Mouse (Mus musculus) granulocyte monocyte progenitor cell, adult 5-6 weeks (primary cell): Measurements from ENCODE around the gene Gm2a. TPM values are rescaled to one million over a fixed set of nuclear protein-coding genes. Genes with fewer than 3 reads are reported as not detected.
"Not testable (repeated sequence)": the region's sequence is repeated elsewhere in the genome, so short reads cannot be mapped to it uniquely, and the experiment has no call there.

ENCODE experiments used
- ATAC-seq: replicated peaks from 2 replicates; pipeline ENCODE4 v1.8.0; 2016; ENCODE audit warnings: mild to moderate bottlenecking, moderate TSS enrichment, inconsistent platforms; ENCODE audit not compliant: poor library complexity, severe bottlenecking
- total RNA-seq, 2 experiments: library from RNA; stranded (forward) in 1 of 2; stranded (reverse) in 1 of 2; fragments of 200-712, 200-1000 nt in 1 of 2; fragments of >200 nt in 1 of 2; fragmentation: Nextera tagmentation in 1 of 2; gene quantifications; 2 replicates each; pipeline ENCODE4 v1.2.3; 2014 to 2017

The Gm2a gene
- total RNA-seq, 2 experiments from 2014 or later, result 61.3 to 84.3 TPM

DNA sequence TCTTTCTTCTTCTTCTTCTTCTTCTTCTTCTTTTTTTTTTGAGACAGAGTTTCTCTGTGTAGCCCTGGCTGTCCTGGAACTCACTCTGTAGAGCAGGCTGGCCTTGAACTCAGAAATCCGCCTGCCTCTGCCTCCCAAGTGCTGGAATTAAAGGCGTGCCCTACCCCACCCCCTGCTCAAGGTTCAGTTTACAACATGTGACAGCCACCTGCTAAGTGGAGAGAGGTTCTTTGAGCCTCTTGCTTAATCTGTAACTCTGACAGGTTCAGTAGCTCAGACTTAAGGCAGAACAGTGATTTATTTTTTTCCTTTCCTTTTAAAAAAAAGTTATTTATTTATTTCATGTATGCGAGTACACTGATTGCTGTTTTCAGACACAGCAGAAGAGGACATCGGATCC, 1.6 kb upstream of the Gm2a start:
- ATAC-seq, result not testable (repeated sequence)

DNA sequence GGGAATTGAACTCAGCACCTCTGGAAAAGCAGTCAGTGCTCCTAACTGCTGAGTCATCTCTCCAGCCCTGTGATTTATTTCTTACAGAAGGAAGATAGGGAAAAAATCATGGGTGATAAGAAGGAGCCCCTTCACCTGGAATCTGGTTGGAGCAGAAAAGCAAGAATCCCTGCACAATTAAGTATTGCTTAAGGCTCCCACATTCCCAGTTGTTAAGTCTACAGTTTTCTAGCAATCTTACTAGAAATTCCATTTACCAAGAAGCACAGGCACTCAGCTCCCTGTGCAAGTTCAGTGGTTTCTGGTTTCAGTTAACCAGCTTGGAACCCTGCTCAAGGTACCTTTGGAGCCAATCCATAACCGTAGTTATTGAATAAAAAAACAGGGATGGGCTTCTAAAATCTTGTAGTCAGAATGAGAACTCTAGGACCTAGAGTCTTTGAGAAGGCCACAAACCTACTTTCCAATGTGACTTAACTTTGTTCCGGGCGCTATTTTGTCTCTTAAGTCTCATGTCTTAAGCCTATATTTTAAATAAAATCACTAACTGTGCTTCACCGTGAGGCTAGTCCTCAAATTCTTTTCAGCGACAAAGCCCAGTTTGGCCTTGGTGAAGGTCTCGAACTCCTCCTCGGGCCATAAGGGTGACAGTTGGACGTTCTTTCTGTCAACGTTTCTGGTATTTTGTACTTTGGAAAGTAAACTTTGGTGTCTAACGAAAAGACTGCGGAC, 1.0 kb upstream of the Gm2a start:
- no peak for ATAC-seq

DNA sequence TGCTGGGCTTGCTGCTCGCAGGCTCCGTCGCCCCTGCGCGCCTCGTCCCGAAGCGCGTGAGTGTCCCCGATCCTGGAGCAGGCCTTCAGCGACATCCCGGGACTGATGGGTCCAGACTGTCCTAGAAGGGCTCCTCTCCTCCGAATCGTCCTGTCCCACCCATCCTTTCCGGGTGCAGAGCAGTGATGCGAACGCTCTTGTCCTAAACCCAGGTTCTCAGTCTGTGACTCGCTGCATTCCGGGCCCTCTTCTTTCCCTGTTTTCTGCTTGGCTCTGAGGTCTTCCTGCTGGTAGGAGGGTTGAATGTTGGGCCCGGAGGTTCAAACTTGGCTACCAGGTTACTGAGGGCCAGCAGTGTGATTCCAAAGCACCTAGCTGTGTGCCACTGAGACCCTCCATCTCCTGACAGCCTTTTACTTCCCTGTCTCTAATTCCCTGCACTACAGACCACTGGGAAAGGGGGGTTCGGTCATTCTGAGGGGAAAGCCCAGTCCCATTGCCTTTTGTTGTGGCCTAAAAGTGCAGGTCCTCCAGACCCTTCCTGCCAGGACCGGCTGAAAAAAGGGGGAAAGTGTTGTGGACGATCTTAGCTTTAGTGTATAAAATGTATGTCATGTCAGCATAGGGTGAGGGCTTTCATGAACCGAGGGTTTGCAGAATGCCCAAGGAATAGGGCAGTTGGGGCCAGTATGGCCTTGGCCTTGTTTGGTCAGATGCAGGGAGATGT, 437 bp downstream of the Gm2a start:
- no peak for ATAC-seq

DNA sequence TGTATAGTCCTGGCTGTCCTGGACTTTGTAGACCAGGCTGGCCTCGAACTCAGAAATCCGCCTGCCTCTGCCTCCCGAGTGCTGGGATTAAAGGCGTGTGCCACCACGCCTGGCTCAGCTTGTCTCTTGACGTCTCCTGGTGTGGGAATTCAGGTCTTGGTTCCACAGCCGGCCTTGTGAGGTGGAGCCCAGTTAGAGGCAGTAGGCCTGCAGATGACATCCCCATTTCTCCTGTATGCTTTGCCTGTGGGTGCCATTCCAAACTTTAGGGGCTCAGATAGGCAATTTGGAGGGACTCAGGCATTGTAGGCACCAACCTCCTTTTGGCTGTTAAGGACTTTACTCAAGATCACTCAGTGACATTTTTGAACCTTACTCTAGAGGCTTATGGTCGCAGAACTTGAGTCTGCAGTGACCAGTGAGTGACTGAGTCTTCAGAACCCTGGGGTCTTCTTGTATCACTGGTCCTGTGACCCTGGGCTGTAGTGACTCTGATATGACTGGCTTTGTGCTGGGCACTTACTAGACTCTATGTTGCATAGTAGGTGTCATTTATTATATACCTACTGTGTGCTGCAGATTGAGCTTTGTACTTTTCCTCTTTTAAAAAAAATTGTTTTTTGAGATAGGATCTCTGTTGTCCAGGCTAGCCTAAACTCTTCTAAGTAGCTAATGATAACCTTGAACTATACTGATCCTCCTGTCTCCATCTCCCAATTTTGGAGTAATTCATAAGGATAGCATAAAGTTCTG, 1.3 kb downstream of the Gm2a start:
- ATAC-seq, result no peak

DNA sequence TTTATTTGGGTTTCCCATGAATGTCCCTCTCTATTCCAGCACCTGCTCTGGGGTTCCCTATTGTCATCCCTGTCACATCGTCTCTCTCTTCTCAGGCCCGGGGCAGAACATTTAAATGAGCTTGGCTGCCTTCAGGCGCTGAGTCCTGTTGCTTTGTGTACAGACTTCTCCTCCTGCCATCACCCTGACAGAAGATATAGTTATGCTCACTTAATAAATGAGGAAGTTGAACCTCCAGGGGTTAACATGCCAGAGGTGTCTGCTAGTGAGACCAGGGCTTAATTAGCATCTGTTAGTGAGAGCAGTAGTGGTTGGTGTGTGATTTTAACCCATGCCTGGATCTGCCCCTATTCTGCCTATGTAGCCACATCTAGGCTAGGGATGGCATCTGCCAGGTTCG, 2.0 kb downstream of the Gm2a start:
- peak; percentile 39 for ATAC-seq

DNA sequence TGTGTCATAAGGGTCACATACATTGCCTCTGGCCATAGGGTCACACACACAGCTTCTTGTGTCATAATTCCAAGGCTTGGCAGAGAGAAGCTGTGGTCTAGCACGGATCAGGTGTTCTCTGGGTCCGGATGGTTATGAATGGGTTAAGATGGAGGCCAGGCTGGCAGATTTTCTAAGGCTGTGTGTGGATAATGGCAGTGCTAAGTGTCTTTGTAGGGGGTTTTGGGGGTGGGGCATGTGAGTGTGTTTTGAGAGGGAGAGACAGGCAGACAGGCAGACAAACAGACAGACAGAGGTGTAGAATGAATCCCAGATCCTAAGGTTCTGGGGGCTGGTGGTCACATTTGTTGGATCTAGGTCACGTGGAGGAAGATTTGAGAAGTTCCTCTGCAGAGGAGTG, 4.1 kb downstream of the Gm2a start:
- no peak for ATAC-seq

DNA sequence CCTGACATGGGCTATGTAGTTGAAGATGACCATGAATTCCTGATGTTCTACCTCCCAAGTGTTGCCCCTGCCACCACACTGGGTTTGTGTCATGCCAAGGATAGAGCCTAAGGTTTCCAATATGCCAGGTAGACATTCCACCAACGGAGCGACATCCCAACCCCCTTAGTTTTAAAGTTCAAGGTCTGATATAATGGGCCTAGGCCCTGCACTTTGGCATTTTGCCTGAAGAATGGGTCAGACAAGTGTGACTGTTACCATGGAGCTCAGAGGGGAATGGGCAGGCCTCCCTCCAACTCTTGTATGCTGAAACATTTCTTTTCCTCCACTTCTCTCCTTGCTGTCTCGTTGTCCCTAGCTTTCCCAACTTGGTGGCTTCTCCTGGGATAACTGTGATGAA, 5.3 kb downstream of the Gm2a start:
- no peak for ATAC-seq

DNA sequence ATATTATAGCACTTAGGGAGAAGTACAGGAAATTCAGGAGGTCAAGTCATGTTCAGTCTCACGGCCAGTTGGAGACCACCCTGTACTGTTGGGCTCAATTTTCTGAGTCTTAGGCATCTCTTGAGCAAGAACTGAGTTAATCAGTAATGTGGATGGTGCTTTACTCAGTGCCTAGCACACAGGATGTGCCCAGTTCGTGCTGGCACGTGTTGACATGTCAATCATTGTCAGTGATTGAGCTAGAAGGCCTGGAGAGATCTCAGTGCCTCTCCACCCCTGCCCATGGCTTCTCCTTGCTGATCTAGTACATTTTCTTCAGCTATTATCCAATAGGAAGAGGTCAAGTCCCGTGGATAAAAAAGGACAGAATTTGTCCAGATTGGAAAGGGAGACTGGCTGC, 7.5 kb downstream of the Gm2a start:
- no peak for ATAC-seq

DNA sequence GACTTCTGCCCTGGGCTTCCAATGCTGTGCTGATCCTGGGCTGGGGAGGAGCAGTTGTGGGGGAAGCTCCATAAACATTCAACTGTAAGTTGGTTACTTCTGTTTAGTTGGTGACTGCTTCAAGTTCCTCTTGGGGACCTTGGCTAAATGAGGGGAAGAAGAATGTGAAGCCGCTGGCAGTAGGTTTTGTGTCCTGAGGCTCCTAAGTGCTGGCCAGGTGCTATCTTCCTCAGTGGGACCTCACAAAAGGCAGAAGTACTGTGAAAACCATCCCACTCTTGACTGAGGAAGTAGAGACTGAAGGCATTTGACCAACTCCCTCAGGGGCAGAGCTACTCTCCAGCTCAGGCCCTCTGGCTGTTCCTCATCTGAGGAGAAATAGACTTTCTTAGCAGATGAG, 8.7 kb downstream of the Gm2a start:
- ATAC-seq, result peak; percentile 85

DNA sequence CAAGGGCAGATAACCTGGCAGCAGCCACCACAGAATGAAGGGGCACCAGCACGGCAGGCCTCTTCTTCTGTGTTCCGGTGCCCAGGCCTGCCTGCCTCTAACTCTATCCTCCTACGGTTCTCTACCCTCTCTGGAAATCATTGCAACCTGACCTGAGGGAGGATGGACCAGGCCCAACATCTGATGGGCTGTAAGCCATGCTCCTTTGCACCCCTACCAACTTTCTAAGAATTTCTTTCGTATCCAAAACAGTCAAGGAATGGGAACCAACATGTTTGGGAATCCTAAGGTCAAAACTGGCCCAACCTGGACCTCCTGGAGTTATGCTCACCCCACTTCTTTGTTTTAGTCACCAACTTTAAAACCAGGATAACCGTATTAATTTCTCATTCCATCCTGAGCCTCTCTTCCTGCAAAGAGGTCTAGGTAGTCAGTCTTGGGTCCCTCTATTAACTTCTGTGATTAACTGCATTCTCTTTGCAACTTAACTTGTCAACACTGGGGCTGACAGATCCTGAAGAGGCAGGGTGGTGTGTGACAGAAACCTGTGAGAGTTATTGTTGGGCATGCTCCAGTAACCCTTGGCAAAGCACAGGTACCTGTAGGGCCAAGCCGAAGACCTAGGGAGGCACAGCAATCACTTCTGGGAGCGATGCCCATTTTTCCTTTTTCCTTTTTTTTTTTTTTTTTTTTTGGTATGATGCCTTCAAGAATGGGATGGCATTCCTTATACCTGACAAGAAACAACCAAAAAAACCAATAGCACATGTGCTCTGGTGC, 11.8 kb downstream of the Gm2a start:
- no peak for ATAC-seq

DNA sequence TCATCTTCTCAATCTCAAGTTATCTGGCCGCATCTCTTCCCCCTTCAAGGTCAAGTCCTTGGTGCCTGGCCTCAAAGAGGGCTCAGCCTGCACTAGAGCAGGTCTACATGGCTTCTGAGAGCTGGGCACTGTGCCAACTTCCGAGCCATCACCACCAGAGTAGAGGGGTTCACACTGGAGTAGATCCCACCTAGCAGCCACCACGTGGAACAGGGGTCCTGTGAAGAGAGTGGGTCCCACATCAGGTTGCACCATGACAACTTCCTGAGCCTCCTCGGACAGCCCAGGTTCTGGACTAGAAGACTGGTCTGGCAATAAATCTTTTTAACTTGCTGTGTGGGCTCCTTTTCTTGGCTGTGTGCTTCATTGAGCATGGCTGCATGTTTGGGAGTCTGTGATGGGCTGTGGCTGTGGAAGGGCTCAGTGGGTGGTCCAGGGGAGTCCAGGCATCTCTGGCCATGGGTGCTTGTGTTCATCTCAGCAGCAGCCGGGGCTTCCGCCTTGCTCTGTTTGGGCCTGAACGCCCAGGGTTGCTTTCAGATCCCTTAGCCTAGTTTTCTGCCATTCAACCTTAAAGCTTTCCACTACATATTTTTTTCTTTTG, 12.8 kb downstream of the Gm2a start:
- no peak for ATAC-seq

DNA sequence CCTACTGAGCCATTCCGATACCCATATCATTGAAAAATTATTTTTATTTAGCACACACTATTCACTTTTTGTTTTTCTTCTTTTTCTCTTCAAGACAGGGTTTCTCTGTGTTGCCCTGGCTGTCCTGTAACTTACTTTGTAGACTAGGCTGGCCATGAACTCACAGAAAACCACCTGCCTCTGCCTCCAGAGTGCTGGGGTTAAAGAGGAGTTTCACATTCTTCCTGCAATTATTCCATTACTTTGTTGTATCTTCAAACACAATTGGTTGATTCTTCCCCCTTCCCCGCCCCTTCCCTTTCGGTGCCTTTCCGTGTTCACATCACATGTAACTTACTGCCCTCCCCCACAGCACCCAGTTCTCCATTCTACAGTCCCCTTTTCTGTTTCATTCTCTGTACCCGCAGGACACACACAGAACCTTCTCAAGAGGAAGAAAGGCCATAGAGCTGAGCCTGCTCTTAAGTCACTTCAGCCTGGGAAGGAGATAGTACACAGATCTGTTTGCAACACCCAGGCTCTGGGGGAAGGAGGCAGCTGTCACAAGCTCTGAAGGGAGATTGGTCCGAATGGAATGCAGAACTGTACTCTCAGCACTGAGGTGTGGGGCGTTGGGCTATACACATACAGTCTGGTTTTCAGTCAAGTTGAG, 15.4 kb downstream of the Gm2a start:
- peak; percentile 97 for ATAC-seq

DNA sequence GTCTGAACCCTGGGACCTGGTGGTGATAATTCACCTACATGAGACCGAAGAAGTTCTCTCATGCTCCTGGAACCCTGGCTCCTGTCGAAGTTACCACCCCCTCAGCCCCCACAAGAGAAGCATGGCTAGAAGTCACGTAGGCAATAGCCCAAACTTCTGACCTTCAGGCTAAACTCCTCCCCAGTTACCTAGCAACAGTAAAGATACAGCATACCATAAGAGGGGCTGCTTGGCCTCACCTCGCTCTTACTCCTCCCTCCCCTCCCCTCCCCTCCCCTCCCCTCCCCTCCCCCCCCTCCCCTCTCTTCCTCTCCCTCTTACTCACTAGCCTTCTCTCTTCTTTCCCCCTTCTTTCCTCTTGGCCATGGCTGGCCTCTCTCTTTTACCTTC, 15.9 kb downstream of the Gm2a start:
- ATAC-seq, result not testable (repeated sequence)

DNA sequence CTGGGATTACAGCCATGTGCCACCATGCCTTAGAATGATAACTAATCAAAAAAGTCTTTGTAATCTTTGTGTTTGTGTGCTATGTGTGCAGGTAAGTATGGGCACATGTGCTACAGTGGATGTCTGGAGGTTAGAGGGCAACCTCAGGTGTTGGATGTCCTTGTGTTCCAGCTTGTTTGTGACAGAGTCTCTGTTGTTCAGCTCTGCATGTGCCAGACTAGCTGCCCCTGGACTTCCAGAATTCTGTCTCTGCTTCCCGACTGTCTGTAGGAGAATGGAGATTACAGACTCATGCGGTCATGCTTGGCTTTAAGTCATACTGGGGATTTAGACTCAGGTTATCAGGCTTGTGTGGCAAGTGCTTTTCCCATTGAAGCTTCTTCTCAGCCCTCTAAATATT, 16.4 kb downstream of the Gm2a start:
- no peak for ATAC-seq

DNA sequence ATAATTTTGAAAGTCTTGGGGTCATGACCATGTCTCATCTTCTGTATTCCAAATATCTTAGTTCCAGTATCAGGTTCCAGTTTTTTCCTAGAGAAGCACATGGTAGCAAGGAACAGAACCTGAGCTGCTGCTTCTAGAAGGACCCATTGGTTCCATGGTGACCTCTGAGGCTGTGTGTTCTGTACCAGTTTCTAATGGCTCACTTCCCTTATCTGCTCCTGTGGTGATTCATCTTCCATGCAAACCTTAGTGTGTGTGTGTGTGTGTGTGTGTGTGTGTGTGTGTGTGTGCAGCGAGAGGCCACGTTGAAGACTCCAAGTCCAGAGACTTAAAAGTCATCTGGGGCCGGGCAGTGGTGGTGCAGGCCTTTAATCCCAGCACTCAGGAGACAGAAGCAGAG, 18.1 kb downstream of the Gm2a start:
- ATAC-seq, result peak; percentile 32

DNA sequence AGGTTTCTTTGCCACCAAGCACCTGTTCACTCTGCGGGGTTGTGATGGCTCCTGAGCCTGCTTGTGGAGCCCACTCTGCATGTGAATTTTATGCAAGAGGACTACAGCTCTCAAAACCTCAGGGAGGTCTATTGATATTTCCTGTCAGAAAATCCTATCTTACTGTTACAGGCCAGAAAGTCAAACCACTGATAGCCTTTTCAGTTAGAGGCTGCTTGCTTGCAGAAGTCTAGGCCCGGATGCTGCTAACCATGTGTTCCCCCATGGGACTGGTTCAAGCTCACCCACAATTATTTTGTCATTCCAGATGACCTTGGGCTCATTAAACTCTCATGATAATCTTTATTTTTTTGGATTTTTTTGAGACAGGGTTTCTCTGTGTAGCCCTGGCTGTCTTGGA, 19.1 kb downstream of the Gm2a start:
- ATAC-seq, result no peak

DNA sequence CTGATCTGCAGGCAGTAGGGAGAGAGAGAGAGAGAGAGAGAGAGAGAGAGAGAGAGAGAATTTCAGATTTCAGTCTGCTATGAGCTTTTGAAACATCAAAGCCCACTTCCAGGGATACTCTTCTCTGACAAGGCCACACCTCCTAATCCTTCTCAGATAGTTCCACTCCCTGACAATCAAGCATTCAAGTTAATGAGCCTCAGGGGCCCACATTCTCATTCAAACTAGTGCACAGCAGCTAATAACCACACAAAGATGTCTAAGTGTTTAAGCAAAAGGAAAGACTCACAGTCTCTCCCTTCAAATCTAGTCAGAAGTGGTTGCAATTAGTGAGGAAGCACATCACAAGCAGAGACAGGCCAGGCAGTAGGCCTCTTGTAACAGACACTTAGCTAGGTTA, 22.4 kb downstream of the Gm2a start:
- ATAC-seq, result no peak

DNA sequence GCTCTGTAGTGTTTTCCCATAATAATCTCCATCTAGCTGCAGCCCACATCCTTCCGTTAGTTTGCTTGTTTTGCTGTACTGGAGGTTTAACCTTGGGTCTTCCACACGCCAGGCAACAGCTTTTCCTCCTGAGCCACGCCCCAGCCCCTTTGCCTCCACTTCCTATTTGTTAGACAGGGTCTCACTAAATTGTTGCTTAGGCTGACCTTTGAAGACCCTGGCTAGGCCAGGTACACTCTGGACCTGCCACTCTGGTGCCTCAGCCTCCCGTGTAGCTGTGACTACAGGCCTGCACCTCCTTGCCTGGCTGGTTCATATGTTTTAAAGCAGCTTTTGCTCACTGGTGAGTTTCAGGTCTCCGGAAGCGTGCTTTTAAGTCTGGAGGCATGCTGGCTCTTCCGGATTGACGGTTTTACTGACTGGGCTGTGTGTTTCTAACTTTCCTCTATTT, 22.9 kb downstream of the Gm2a start:
- peak; percentile 58 for ATAC-seq

DNA sequence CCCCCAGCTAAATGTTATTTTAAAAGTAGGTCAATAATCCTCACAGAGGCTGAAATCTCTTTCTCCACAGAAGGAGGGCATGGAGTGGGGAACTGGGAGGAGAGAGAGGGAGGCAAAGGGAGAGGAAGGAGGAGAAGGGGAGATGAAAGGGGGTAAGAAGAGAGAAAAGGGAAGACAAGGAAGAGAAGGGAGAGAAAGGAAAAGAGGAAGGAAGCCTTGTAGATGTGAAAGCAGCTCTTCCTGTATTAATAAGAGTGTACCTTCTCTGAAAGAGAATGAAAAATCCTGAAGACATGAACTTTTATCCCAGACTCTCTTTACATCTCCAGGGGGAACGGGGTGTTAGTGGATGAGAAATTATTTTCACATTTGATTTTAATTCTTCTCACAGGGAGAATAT, 23.5 kb downstream of the Gm2a start:
- ATAC-seq, result peak; percentile 66

DNA sequence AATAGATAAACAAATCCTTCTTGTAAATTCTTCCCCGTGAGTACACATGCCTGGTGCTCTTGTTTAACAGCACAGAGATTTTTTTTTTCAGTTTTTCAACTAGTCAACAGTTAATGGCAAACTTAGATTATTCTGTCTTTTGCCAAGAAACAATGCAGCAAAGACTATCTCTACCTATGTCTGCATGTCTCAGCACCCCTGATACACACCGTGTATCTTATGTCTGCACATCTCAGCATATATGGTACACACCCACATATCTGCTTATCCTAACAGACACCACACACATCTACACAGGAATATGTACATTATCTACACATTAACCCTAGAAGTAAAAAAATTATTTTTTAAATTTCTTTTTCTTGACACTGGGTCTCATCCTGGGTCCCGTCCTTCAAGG, 28.7 kb downstream of the Gm2a start:
- no peak for ATAC-seq
